Mouse (Mus musculus) E14TG2a.4 (cell line): Measurements from ENCODE around the gene Peli2.

Experiments
- CTCF ChIP-seq: conservative IDR thresholded peaks from 2 replicates; pipeline ENCODE4 v1.5.1; 2014; ENCODE audit warnings: low read length
- NANOG ChIP-seq: IDR thresholded peaks from 2 replicates; pipeline ENCODE4 v1.6.1; 2014; ENCODE audit warnings: borderline replicate concordance, low read length, mixed read lengths
- POU5F1 ChIP-seq: IDR thresholded peaks from 2 replicates; pipeline ENCODE4 v1.6.1; 2014; ENCODE audit warnings: low read length, borderline replicate concordance

GRCm38 (mm10) chr14:48278291-48278690, 157.7 kb downstream of the Peli2 start:
- TF ChIP-seq CTCF (no peak), POU5F1 (no peak), NANOG (no peak)
